Mouse (Mus musculus) liver, embryonic 14.5 days (tissue): ENCODE results near the gene Gm5244.

ENCODE experiments used
- CTCF ChIP-seq: IDR thresholded peaks from 2 replicates; pipeline ENCODE4 v1.5.1; 2016; ENCODE audit warnings: antibody characterized with exemption, low read depth, control low read depth
- EP300 ChIP-seq: IDR thresholded peaks from 2 replicates; pipeline ENCODE4 v1.6.1; 2016; ENCODE audit warnings: antibody characterized with exemption, low read depth

- TF ChIP-seq CTCF = no peak
- no peak for TF ChIP-seq EP300
Measured at GRCm38 (mm10) chr19:12846382-12846781, at the start of gene Gm5244.
